Mouse (Mus musculus) G1E (cell line): ENCODE results near the gene Smim24.

Source experiments
- CTCF ChIP-seq: IDR thresholded peaks from 2 replicates; pipeline ENCODE4 v1.5.1; 2012; ENCODE audit warnings: low read depth, low read length, inconsistent platforms, mixed read lengths
- POLR2AphosphoS5 ChIP-seq: IDR thresholded peaks from 2 replicates; pipeline ENCODE4 v1.6.1; 2012; ENCODE audit warnings: low read depth, low read length, inconsistent platforms; ENCODE audit not compliant: insufficient replicate concordance
- TAL1 ChIP-seq: conservative IDR thresholded peaks from 2 replicates; pipeline ENCODE4 v1.6.1; 2012; ENCODE audit warnings: low read depth, low read length, inconsistent platforms, mixed read lengths

DNA sequence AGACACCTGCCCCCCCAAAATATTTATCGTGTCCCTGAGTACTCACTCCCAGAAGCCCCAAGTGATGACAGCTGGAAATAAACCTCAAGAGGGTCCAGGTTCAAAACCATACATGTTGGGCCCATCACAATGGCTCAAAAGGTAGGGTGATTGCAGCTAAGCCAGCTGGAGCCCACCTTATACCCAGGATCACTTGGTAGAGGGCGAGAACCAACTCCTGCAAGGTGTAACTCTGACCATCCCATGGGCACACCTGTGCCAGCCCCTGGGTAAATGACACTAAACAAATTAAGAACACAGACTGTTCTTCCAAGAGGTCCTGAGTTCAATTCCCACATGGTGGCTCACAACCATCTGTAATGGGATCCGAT lies 13.7 kb upstream of the Smim24 start:
- no peak for TF ChIP-seq CTCF
- TF ChIP-seq TAL1 = no peak
- TF ChIP-seq POLR2AphosphoS5 = no peak
